8 mouse cellular contexts compared by ENCODE assay signal in genomic region chr3:131137119-131137781, GRCm38 (mm10). TPM values are rescaled to one million over a fixed set of nuclear protein-coding genes. Genes with fewer than 3 reads are reported as not detected.
DNase-seq lines count a peak whose midpoint lies in the region; ATAC-seq lines count a peak whose summit lies in the region.
"Had no signal": no experiment of that assay in that cellular context is flagged by ENCODE, and none has a peak within 500 bp of the region (broad histone marks: within the 10 kb centered on the region; RNA-seq: fewer than 3 reads in every experiment).

No protein-coding gene starts in this region.

- H3K4me1 ChIP-seq in forebrain, embryonic 12.5 days: peaks cover 66% of the 10 kb centered on the region
- peaks cover 35% of the 10 kb centered on the region for H3K4me1 ChIP-seq in limb, embryonic 15.5 days

- DNase-seq in thymus, postnatal 14 days: peak; percentile 23
- DNase-seq in thymus, postnatal 10 days (ENCODE audit: low spot score in 2 of 2): no peak
- no peak for DNase-seq in yolk sac, embryonic 10.5 days (ENCODE audit: low spot score)
- no peak for DNase-seq in spleen, postnatal 4 days (ENCODE audit: low spot score in 2 of 2)
- no peak for DNase-seq in liver

- WGBS in forebrain, embryonic 12.5 days: 11% methylated on average over 18 of the region's 18 CpGs
- WGBS in limb, embryonic 15.5 days: 35% methylated on average over 18 of the region's 18 CpGs

- H3K9me3 ChIP-seq in forebrain, embryonic 12.5 days: no peaks in the 10 kb centered on the region
- H3K9me3 ChIP-seq in limb, embryonic 15.5 days: no peaks in the 10 kb centered on the region

- peak overlapping the region; percentile 45 for H3K4me2 ChIP-seq in forebrain, embryonic 12.5 days
- H3K4me2 ChIP-seq in limb, embryonic 15.5 days: peak overlapping the region; percentile 31

- H3K36me3 ChIP-seq in forebrain, embryonic 12.5 days (replicated peaks): no peaks in the 10 kb centered on the region
- H3K36me3 ChIP-seq in limb, embryonic 15.5 days: no peaks in the 10 kb centered on the region

- peak; percentile 83 for ATAC-seq in forebrain, embryonic 12.5 days (ENCODE audit: low FRiP score)
- no peak; the same call in 1 of the 2 replicates for ATAC-seq in limb, embryonic 15.5 days (ENCODE audit: insufficient number of reproducible peaks, low FRiP score, low TSS enrichment, low read depth)

- H3K27me3 ChIP-seq in forebrain, embryonic 12.5 days: no peaks in the 10 kb centered on the region
- H3K27me3 ChIP-seq in limb, embryonic 15.5 days: no peaks in the 10 kb centered on the region

- peak overlapping the region; percentile 71 for H3K27ac ChIP-seq in forebrain, embryonic 12.5 days
- peak overlapping the region; percentile 68 for H3K27ac ChIP-seq in limb, embryonic 15.5 days
- H3K27ac ChIP-seq: liver, embryonic 14.5 days had no signal

- 0 out of 2 replicates have a peak overlapping the region, but pooled peaks have one; percentile 27 for H3K9ac ChIP-seq in forebrain, embryonic 12.5 days
- H3K9ac ChIP-seq in limb, embryonic 15.5 days: no peak overlapping the region
- H3K9ac ChIP-seq: liver, embryonic 14.5 days had no signal

- peak overlapping the region; percentile 14 for H3K4me3 ChIP-seq in forebrain, embryonic 12.5 days (replicated peaks)
- H3K4me3 ChIP-seq in limb, embryonic 15.5 days: no peak overlapping the region

RNA-seq across cellular contexts. Expression of gene Lef1, which starts 27.0 kb away (rescaled TPM):
- polyA plus RNA-seq in forebrain, embryonic 12.5 days (2016; fragmentation: Nextera tagmentation; extraction: Ambion mirVana): 48.5 and 55.1 TPM in 2 replicates
- 36.5 and 37.1 TPM in 2 replicates for polyA plus RNA-seq in limb, embryonic 15.5 days (2015; fragmentation: Nextera tagmentation; extraction: Ambion mirVana)
